Mouse (Mus musculus): ENCODE measurements around the gene Pias1. TPM values are rescaled to one million over a fixed set of nuclear protein-coding genes. Genes with fewer than 3 reads are reported as not detected.
"Not testable (repeated sequence)": the region's sequence is repeated elsewhere in the genome, so short reads cannot be mapped to it uniquely, and the experiment has no call there.

Gene Pias1
- polyA plus RNA-seq, 1 experiment from 2014 or later, result 59.2 TPM

GRCm38 (mm10) chr9:62894486-62894885 lies 93.2 kb downstream of the Pias1 start:
- Histone ChIP-seq H3K4me2 (no peak overlapping the region), H3K4me3 (no peak overlapping the region), H3K9ac (no peak overlapping the region), H3K36me3 (peaks cover 54% of the 10 kb centered on the region), H3K4me1 (no peaks in the 10 kb centered on the region), H3K27ac (no peak overlapping the region), H3K9me3 (no peaks in the 10 kb centered on the region), H3K27me3 (no peaks in the 10 kb centered on the region)
- WGBS, result 83% methylated on average over 1 of the region's 1 CpGs
- ATAC-seq (ENCODE audit: insufficient number of reproducible peaks, insufficient read depth, low FRiP score, low TSS enrichment, low read depth), result no peak

GRCm38 (mm10) chr9:62881871-62882270 lies 105.9 kb downstream of the Pias1 start:
- Histone ChIP-seq H3K36me3 (peaks cover 54% of the 10 kb centered on the region), H3K27ac (no peak overlapping the region), H3K9me3 (no peaks in the 10 kb centered on the region), H3K4me2 (no peak overlapping the region), H3K4me3 (no peak overlapping the region), H3K9ac (no peak overlapping the region), H3K27me3 (no peaks in the 10 kb centered on the region), H3K4me1 (no peaks in the 10 kb centered on the region)
- no peak for ATAC-seq (ENCODE audit: insufficient number of reproducible peaks, insufficient read depth, low FRiP score, low TSS enrichment, low read depth)
- 74% methylated on average over 12 of the region's 12 CpGs for WGBS

GRCm38 (mm10) chr9:62877825-62878224 lies 109.9 kb downstream of the Pias1 start:
- Histone ChIP-seq H3K27ac (no peak overlapping the region), H3K4me1 (no peaks in the 10 kb centered on the region), H3K27me3 (no peaks in the 10 kb centered on the region), H3K4me2 (no peak overlapping the region), H3K4me3 (no peak overlapping the region), H3K9ac (no peak overlapping the region), H3K36me3 (peaks cover 23% of the 10 kb centered on the region), H3K9me3 (no peaks in the 10 kb centered on the region)
- no peak for ATAC-seq (ENCODE audit: insufficient number of reproducible peaks, insufficient read depth, low FRiP score, low TSS enrichment, low read depth)
- 79% methylated on average over 2 of the region's 2 CpGs for whole genome bisulfite sequencing

GRCm38 (mm10) chr9:62876966-62877616 lies 110.6 kb downstream of the Pias1 start:
- H3K9ac ChIP-seq, result no peak overlapping the region
- peaks cover 17% of the 10 kb centered on the region for H3K36me3 ChIP-seq
- H3K27me3 ChIP-seq, result no peaks in the 10 kb centered on the region
- no peaks in the 10 kb centered on the region for H3K9me3 ChIP-seq
- no peak overlapping the region for H3K4me3 ChIP-seq
- no peak for ATAC-seq (ENCODE audit: insufficient number of reproducible peaks, insufficient read depth, low FRiP score, low TSS enrichment, low read depth)
- H3K27ac ChIP-seq, result no peak overlapping the region
- 80% methylated on average over 7 of the region's 7 CpGs for WGBS
- no peaks in the 10 kb centered on the region for H3K4me1 ChIP-seq
- no peak overlapping the region for H3K4me2 ChIP-seq

- H3K27me3 ChIP-seq, result no peaks in the 10 kb centered on the region
- H3K9ac ChIP-seq, result no peak overlapping the region
- H3K36me3 ChIP-seq, result no peaks in the 10 kb centered on the region
- no peak for ATAC-seq (ENCODE audit: insufficient number of reproducible peaks, insufficient read depth, low FRiP score, low TSS enrichment, low read depth)
- no peak overlapping the region for H3K4me3 ChIP-seq
- H3K9me3 ChIP-seq, result no peaks in the 10 kb centered on the region
- H3K4me1 ChIP-seq, result no peaks in the 10 kb centered on the region
- H3K27ac ChIP-seq, result no peak overlapping the region
- H3K4me2 ChIP-seq, result no peak overlapping the region
Measured at GRCm38 (mm10) chr9:62870728-62871127, 117.0 kb downstream of the Pias1 start.

- not testable (repeated sequence) for H3K27ac ChIP-seq; H3K4me2 ChIP-seq; H3K4me1 ChIP-seq; H3K9ac ChIP-seq; H3K4me3 ChIP-seq; ATAC-seq (ENCODE audit: insufficient number of reproducible peaks, insufficient read depth, low FRiP score, low TSS enrichment, low read depth); H3K36me3 ChIP-seq; H3K27me3 ChIP-seq; H3K9me3 ChIP-seq
- WGBS, result 92% methylated on average over 4 of the region's 4 CpGs
Measured at GRCm38 (mm10) chr9:62869236-62869635, 118.5 kb downstream of the Pias1 start.

- ATAC-seq (ENCODE audit: insufficient number of reproducible peaks, insufficient read depth, low FRiP score, low TSS enrichment, low read depth), result no peak
- 51% methylated on average over 4 of the region's 4 CpGs for WGBS
- H3K36me3 ChIP-seq, result no peaks in the 10 kb centered on the region
- H3K4me3 ChIP-seq, result no peak overlapping the region
- H3K27ac ChIP-seq, result no peak overlapping the region; the same call in 1 of the 2 replicates
- H3K4me2 ChIP-seq, result no peak overlapping the region
- no peak overlapping the region for H3K9ac ChIP-seq
- H3K4me1 ChIP-seq, result peaks cover 30% of the 10 kb centered on the region
- H3K9me3 ChIP-seq, result no peaks in the 10 kb centered on the region
- no peaks in the 10 kb centered on the region for H3K27me3 ChIP-seq
Measured at GRCm38 (mm10) chr9:62860866-62861265, 126.9 kb downstream of the Pias1 start.

GRCm38 (mm10) chr9:62860102-62860501 lies 127.6 kb downstream of the Pias1 start:
- H3K4me3 ChIP-seq; H3K36me3 ChIP-seq; H3K27ac ChIP-seq; ATAC-seq (ENCODE audit: insufficient number of reproducible peaks, insufficient read depth, low FRiP score, low TSS enrichment, low read depth); H3K4me2 ChIP-seq; H3K27me3 ChIP-seq; H3K9ac ChIP-seq; H3K9me3 ChIP-seq: not testable (repeated sequence)
- WGBS, result 54% methylated on average over 7 of the region's 7 CpGs
- H3K4me1 ChIP-seq, result peaks cover 30% of the 10 kb centered on the region

- Histone ChIP-seq H3K9me3 (no peaks in the 10 kb centered on the region), H3K4me1 (peaks cover 36% of the 10 kb centered on the region), H3K4me3 (peak overlapping the region; percentile 16; the same call in 1 of the 2 replicates), H3K9ac (peak overlapping the region; percentile 32; the same call in 1 of the 2 replicates), H3K4me2 (peak overlapping the region; percentile 49), H3K36me3 (no peaks in the 10 kb centered on the region), H3K27me3 (no peaks in the 10 kb centered on the region), H3K27ac (peak overlapping the region; percentile 82)
- no peak for ATAC-seq (ENCODE audit: insufficient number of reproducible peaks, insufficient read depth, low FRiP score, low TSS enrichment, low read depth)
- WGBS, result 35% methylated on average over 8 of the region's 8 CpGs
Measured at GRCm38 (mm10) chr9:62858266-62859019, 129.3 kb downstream of the Pias1 start.

GRCm38 (mm10) chr9:62857719-62858261 lies 129.9 kb downstream of the Pias1 start, which contains the start of gene Calml4:
Calml4 (plus strand) TSS chr9:62858080.
- H3K4me1 ChIP-seq, result peaks cover 36% of the 10 kb centered on the region

GRCm38 (mm10) chr9:62857216-62857615 lies 130.5 kb downstream of the Pias1 start:
- Histone ChIP-seq H3K36me3 (no peaks in the 10 kb centered on the region), H3K4me3 (no peak overlapping the region), H3K4me2 (peak overlapping the region; percentile 49), H3K27ac (peak overlapping the region; percentile 82), H3K9ac (no peak overlapping the region), H3K27me3 (no peaks in the 10 kb centered on the region), H3K9me3 (no peaks in the 10 kb centered on the region), H3K4me1 (peaks cover 36% of the 10 kb centered on the region)
- ATAC-seq (ENCODE audit: insufficient number of reproducible peaks, insufficient read depth, low FRiP score, low TSS enrichment, low read depth), result no peak
- 70% methylated on average over 9 of the region's 9 CpGs for WGBS

More at GRCm38 (mm10) chr9:62857719-62858261, 129.9 kb downstream of the Pias1 start, which contains the start of gene Calml4:
- H3K4me3 ChIP-seq, result peak within 1 kb of the TSS; percentile 20
- peak within 1 kb of the TSS; percentile 32; the same call in 1 of the 2 replicates for H3K9ac ChIP-seq
- H3K27ac ChIP-seq, result peak within 1 kb of the TSS; percentile 82
- peak within 1 kb of the TSS; percentile 49 for H3K4me2 ChIP-seq
- no peaks in the 10 kb centered on the region for H3K9me3 ChIP-seq
- WGBS, result 44% methylated on average over 20 of the region's 20 CpGs
- no peaks in the 10 kb centered on the region for H3K27me3 ChIP-seq
- H3K36me3 ChIP-seq, result no peaks in the 10 kb centered on the region
- ATAC-seq (ENCODE audit: insufficient number of reproducible peaks, insufficient read depth, low FRiP score, low TSS enrichment, low read depth), result peak; percentile 60

Measured in embryonic facial prominence, embryonic 13.5 days (tissue).